8 mouse cellular contexts compared by ENCODE assay signal in genomic region chr2:158794494-158795004, GRCm38 (mm10). TPM values are rescaled to one million over a fixed set of nuclear protein-coding genes. Genes with fewer than 3 reads are reported as not detected.
A peak's percentile ranks its signal among the peaks of the same experiment; 100 is the strongest.
DNase-seq lines count a peak whose midpoint lies in the region; ATAC-seq and TF ChIP-seq lines count a peak whose summit lies in the region.

Dhx35 (plus strand) TSS chr2:158794807.

- no peak for TF ChIP-seq CTCF in ES-Bruce4 (IDR thresholded peaks at IDR 0.05; ENCODE audit: low read depth, low read length)
- TF ChIP-seq CTCF in liver, postnatal 0 days (IDR thresholded peaks at IDR 0.05; ENCODE audit: low read depth): no peak

- H3K9me3 ChIP-seq in ES-Bruce4 (replicated peaks; ENCODE audit: control insufficient read depth, insufficient read depth, low read length, poor library complexity, severe bottlenecking): no peaks in the 10 kb centered on the region
- H3K9me3 ChIP-seq in forebrain, embryonic 13.5 days (replicated peaks): no peaks in the 10 kb centered on the region
- no peaks in the 10 kb centered on the region for H3K9me3 ChIP-seq in liver, postnatal 0 days (ENCODE audit: low read length)
- no peaks in the 10 kb centered on the region for H3K9me3 ChIP-seq in neural tube, embryonic 14.5 days (ENCODE audit: control insufficient read depth, low read length)

- H3K36me3 ChIP-seq in ES-Bruce4 (ENCODE audit: control insufficient read depth, insufficient read depth, low read length, poor library complexity, severe bottlenecking): no peaks in the 10 kb centered on the region
- H3K36me3 ChIP-seq in forebrain, embryonic 13.5 days (ENCODE audit: poor library complexity, severe bottlenecking): 0 out of 2 replicates have a peak, but pooled peaks cover under 1% of the 10 kb centered on the region
- H3K36me3 ChIP-seq in liver, postnatal 0 days (replicated peaks; ENCODE audit: insufficient read depth, low read length): no peaks in the 10 kb centered on the region
- H3K36me3 ChIP-seq in neural tube, embryonic 14.5 days (ENCODE audit: control insufficient read depth, insufficient read depth, low read length): no peaks in the 10 kb centered on the region

- peak within 1 kb of the TSS; percentile 62 for H3K27ac ChIP-seq in ES-Bruce4 (ENCODE audit: insufficient read depth, low read length)
- H3K27ac ChIP-seq in forebrain, embryonic 13.5 days: peak within 1 kb of the TSS; percentile 88
- peak within 1 kb of the TSS; percentile 81 for H3K27ac ChIP-seq in liver, postnatal 0 days (ENCODE audit: low read depth)
- H3K27ac ChIP-seq in neural tube, embryonic 14.5 days (ENCODE audit: low read depth, low read length): peak within 1 kb of the TSS; percentile 69

- TF ChIP-seq EP300 in ES-Bruce4 (IDR thresholded peaks at IDR 0.05; ENCODE audit: insufficient read depth, low read depth, low read length): peak; percentile 65; the same call in 1 of the 2 replicates
- TF ChIP-seq EP300 in liver, postnatal 0 days (IDR thresholded peaks at IDR 0.05; ENCODE audit: low read depth): no peak; the same call in 1 of the 2 replicates

- H3K9ac ChIP-seq in ES-Bruce4 (ENCODE audit: low read depth, poor library complexity, severe bottlenecking): peak within 1 kb of the TSS; percentile 88
- H3K9ac ChIP-seq in forebrain, embryonic 13.5 days: peak within 1 kb of the TSS; percentile 70
- H3K9ac ChIP-seq in liver, postnatal 0 days (replicated peaks): peak within 1 kb of the TSS; percentile 69
- H3K9ac ChIP-seq in neural tube, embryonic 14.5 days (replicated peaks; ENCODE audit: low read depth, low read length): peak within 1 kb of the TSS; percentile 67

- no peak for TF ChIP-seq POLR2A in ES-Bruce4 (IDR thresholded peaks at IDR 0.05; ENCODE audit: insufficient read depth, low read length)

- WGBS in forebrain, embryonic 13.5 days: under 1% methylated on average over 33 of the region's 33 CpGs
- under 1% methylated on average over 33 of the region's 33 CpGs for WGBS in large intestine, adult 2 months
- WGBS in liver, postnatal 0 days (ENCODE audit: insufficient replicate concordance): under 1% methylated on average over 30 of the region's 33 CpGs
- under 1% methylated on average over 33 of the region's 33 CpGs for WGBS in neural tube, embryonic 14.5 days

- DNase-seq in heart, postnatal 10 days: peak; percentile 95 to 96
- peak; percentile 95 for DNase-seq in large intestine, adult 2 months (ENCODE audit: low read depth, low spot score)
- peak; percentile 97 for DNase-seq in liver, postnatal 0 days
- peak; percentile 98 for DNase-seq in testis, postnatal 10 days (ENCODE audit: low spot score)

- H3K4me2 ChIP-seq in forebrain, embryonic 13.5 days: peak within 1 kb of the TSS; percentile 82
- peak within 1 kb of the TSS; percentile 87 for H3K4me2 ChIP-seq in liver, postnatal 0 days (ENCODE audit: low read depth, low read length)
- peak within 1 kb of the TSS; percentile 77 for H3K4me2 ChIP-seq in neural tube, embryonic 14.5 days (ENCODE audit: low read depth, low read length)

- peak within 1 kb of the TSS; percentile 96 for H3K4me3 ChIP-seq in ES-Bruce4 (ENCODE audit: low read depth, low read length)
- H3K4me3 ChIP-seq in forebrain, embryonic 13.5 days: peak within 1 kb of the TSS; percentile 73
- H3K4me3 ChIP-seq in liver, postnatal 0 days (ENCODE audit: low read depth, low read length): peak within 1 kb of the TSS; percentile 86
- H3K4me3 ChIP-seq in neural tube, embryonic 14.5 days (ENCODE audit: low read depth, low read length): peak within 1 kb of the TSS; percentile 67

- no peaks in the 10 kb centered on the region for H3K4me1 ChIP-seq in ES-Bruce4 (ENCODE audit: control insufficient read depth, insufficient read depth, low read length)
- H3K4me1 ChIP-seq in forebrain, embryonic 13.5 days: peaks cover 25% of the 10 kb centered on the region
- peaks cover 14% of the 10 kb centered on the region for H3K4me1 ChIP-seq in liver, postnatal 0 days (ENCODE audit: insufficient read depth)
- peaks cover 9% of the 10 kb centered on the region; the same call in 1 of the 2 replicates for H3K4me1 ChIP-seq in neural tube, embryonic 14.5 days (ENCODE audit: control insufficient read depth, insufficient read depth, low read length)

- intact Hi-C loops in heart, postnatal 10 days (cut with DNase I): loop anchor here (2.0 kb wide), 1 partner anchor 26 kb away; the partner anchor contains the start of gene Fam83d

- H3K27me3 ChIP-seq in ES-Bruce4 (ENCODE audit: control insufficient read depth, insufficient read depth, low read length, poor library complexity, severe bottlenecking): no peaks in the 10 kb centered on the region
- no peaks in the 10 kb centered on the region for H3K27me3 ChIP-seq in forebrain, embryonic 13.5 days
- no peaks in the 10 kb centered on the region for H3K27me3 ChIP-seq in liver, postnatal 0 days (ENCODE audit: insufficient read depth, low read length)
- H3K27me3 ChIP-seq in neural tube, embryonic 14.5 days (ENCODE audit: control insufficient read depth, insufficient read depth, low read length): no peaks in the 10 kb centered on the region

- peak; percentile 92 for ATAC-seq in cerebellum, adult (ENCODE audit: insufficient number of reproducible peaks, low FRiP score, low TSS enrichment)
- peak; percentile 99 for ATAC-seq in forebrain, embryonic 13.5 days
- peak; percentile 97 for ATAC-seq in liver, postnatal 0 days
- ATAC-seq in neural tube, embryonic 14.5 days (ENCODE audit: low read depth): peak; percentile 99

RNA-seq across cellular contexts. Expression of gene Dhx35, which starts in this region (rescaled TPM):
- 55.5 and 62.7 TPM in 2 replicates for polyA plus RNA-seq in ES-Bruce4 (2011; ENCODE audit: insufficient read depth, insufficient read length, low read depth, missing spikeins)
- 16.2 and 19.5 TPM in 2 replicates for polyA plus RNA-seq in forebrain, embryonic 13.5 days (2015; fragmentation: Nextera tagmentation; extraction: Ambion mirVana)
- 10 to 100 TPM; 24.9 to 30.2 TPM for total RNA-seq in heart, postnatal 10 days (2021)
- 15.6 and 18.9 TPM in 2 replicates for polyA plus RNA-seq in large intestine, adult 2 months (2012; rRNA removed)
- polyA plus RNA-seq in liver, postnatal 0 days (2015; fragmentation: Nextera tagmentation; extraction: Ambion mirVana): 2.7 and 3.6 TPM in 2 replicates
- polyA plus RNA-seq in neural tube, embryonic 14.5 days (2014; fragmentation: Nextera tagmentation; extraction: Ambion mirVana): 14.5 TPM in 2 replicates

Comparison
In these comparisons a context has a peak if more than half of its experiments do, and no peak if none do; other contexts are left out.
1. Peak in every context shown above with its lines: DNase-seq, ATAC-seq, H3K4me3 ChIP-seq and H3K27ac ChIP-seq.